Mouse (Mus musculus) embryonic facial prominence, embryonic 12.5 days (tissue): ENCODE measurements around the gene Sept11. TPM values are rescaled to one million over a fixed set of nuclear protein-coding genes. Genes with fewer than 3 reads are reported as not detected.

Source experiments
- polyA plus RNA-seq: library from polyadenylated mRNA; unstranded; fragments of >200 nt; fragmentation: Nextera tagmentation; extraction: Ambion mirVana; gene quantifications from 2 replicates; pipeline ENCODE4 v1.2.1, GENCODE M21; 2016

The Sept11 gene
- polyA plus RNA-seq, 1 experiment from 2014 or later = 263 TPM

Other genes with a start within 250 kb of the Sept11 start
- 0.47 and 0.59 TPM in 2 replicates for gene Sowahb, start 48.4 kb upstream of the Sept11 start, polyA plus RNA-seq
- gene Ccni, start 113.1 kb downstream of the Sept11 start, polyA plus RNA-seq = 149 and 165 TPM in 2 replicates
- gene 2010109A12Rik, start 113.1 kb downstream of the Sept11 start, polyA plus RNA-seq = 1.9 TPM in 2 replicates
- 98.0 and 104 TPM in 2 replicates for gene Ccng2, start 173.8 kb downstream of the Sept11 start, polyA plus RNA-seq